Comparison of ENCODE assay signal across 17 mouse cellular contexts in the genomic region with DNA sequence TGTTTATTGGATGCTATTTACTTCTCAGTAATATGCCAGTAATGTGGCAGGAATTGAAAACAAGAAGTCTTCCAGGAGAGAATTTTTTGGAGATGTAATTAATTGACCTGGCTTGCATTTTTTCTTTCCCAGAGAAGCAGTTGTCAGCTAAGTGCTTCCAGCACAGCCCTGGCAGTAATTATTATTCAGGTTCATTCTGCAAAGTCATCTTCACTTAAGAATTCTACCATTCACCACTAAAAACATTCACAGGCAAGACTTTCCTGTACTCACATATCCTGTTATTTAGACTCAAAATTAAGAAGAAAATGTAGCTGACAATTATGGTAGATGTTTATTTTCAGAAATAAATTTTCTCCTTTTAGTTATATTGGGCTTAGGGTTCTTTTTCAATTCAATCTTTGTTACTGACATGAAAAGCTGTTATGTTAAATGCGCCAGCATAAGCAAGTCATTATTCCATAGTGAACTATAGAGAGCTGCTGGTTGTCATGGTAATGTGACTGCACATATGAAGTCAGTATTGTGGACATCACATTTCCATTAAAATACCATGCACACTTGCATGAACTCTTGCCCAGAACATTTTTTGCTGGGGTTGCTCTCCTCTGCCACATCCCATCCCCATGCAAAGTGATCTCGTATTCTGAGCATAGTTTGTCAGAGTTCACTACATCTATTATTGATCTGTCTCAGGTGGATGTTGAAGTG. TPM values are rescaled to one million over a fixed set of nuclear protein-coding genes. Genes with fewer than 3 reads are reported as not detected.
DNase-seq lines count a peak whose midpoint lies in the region; ATAC-seq and TF ChIP-seq lines count a peak whose summit lies in the region.
"Had no signal": no experiment of that assay in that cellular context is flagged by ENCODE, and none has a peak within 500 bp of the region (broad histone marks: within the 10 kb centered on the region; RNA-seq: fewer than 3 reads in every experiment).

No protein-coding gene starts in this region.

- H3K27ac ChIP-seq in forebrain, embryonic 11.5 days (ENCODE audit: low read depth, low read length) = no peak overlapping the region
- no peak overlapping the region for H3K27ac ChIP-seq in forebrain, embryonic 10.5 days
- peak overlapping the region; percentile 6; the same call in 1 of the 2 replicates for H3K27ac ChIP-seq in forebrain, postnatal 0 days (ENCODE audit: low read depth, low read length)
- peak overlapping the region; percentile 42; the same call in 1 of the 2 replicates for H3K27ac ChIP-seq in midbrain, embryonic 10.5 days (replicated peaks)
- no peak overlapping the region for H3K27ac ChIP-seq in liver, postnatal 0 days (ENCODE audit: low read depth)
- H3K27ac ChIP-seq: left cerebral cortex, adult 2 months; limb, embryonic 15.5 days; stomach, postnatal 0 days had no signal

- no peak overlapping the region for H3K4me3 ChIP-seq in forebrain, embryonic 11.5 days (ENCODE audit: low read depth, low read length)
- H3K4me3 ChIP-seq in forebrain, embryonic 10.5 days = no peak overlapping the region
- no peak overlapping the region for H3K4me3 ChIP-seq in forebrain, postnatal 0 days (ENCODE audit: low read depth, low read length)
- no peak overlapping the region for H3K4me3 ChIP-seq in midbrain, embryonic 10.5 days
- no peak overlapping the region for H3K4me3 ChIP-seq in liver, postnatal 0 days (ENCODE audit: low read depth, low read length)
- H3K4me3 ChIP-seq: erythroblast, embryonic 14.5 days; left cerebral cortex, adult 2 months; limb, embryonic 15.5 days had no signal

- no peak overlapping the region for H3K9ac ChIP-seq in forebrain, embryonic 11.5 days (ENCODE audit: low read length)
- H3K9ac ChIP-seq in forebrain, postnatal 0 days = no peak overlapping the region
- no peak overlapping the region for H3K9ac ChIP-seq in liver, postnatal 0 days (replicated peaks)
- H3K9ac ChIP-seq: limb, embryonic 15.5 days had no signal

- H3K27me3 ChIP-seq in forebrain, embryonic 11.5 days (ENCODE audit: control insufficient read depth, insufficient read depth, low read length) = no peaks in the 10 kb centered on the region
- no peaks in the 10 kb centered on the region for H3K27me3 ChIP-seq in forebrain, embryonic 10.5 days (ENCODE audit: poor library complexity, severe bottlenecking)
- H3K27me3 ChIP-seq in forebrain, postnatal 0 days (ENCODE audit: insufficient read depth, low read length) = no peaks in the 10 kb centered on the region
- H3K27me3 ChIP-seq in midbrain, embryonic 10.5 days (ENCODE audit: low read depth, poor library complexity, severe bottlenecking) = no peaks in the 10 kb centered on the region
- no peaks in the 10 kb centered on the region for H3K27me3 ChIP-seq in liver, postnatal 0 days (ENCODE audit: insufficient read depth, low read length)
- H3K27me3 ChIP-seq: limb, embryonic 15.5 days had no signal

- H3K36me3 ChIP-seq in forebrain, embryonic 11.5 days (ENCODE audit: control insufficient read depth, insufficient read depth, low read length) = no peaks in the 10 kb centered on the region
- H3K36me3 ChIP-seq in forebrain, embryonic 10.5 days (replicated peaks) = no peaks in the 10 kb centered on the region
- H3K36me3 ChIP-seq in forebrain, postnatal 0 days (ENCODE audit: insufficient read depth) = no peaks in the 10 kb centered on the region
- H3K36me3 ChIP-seq in midbrain, embryonic 10.5 days = no peaks in the 10 kb centered on the region
- no peaks in the 10 kb centered on the region for H3K36me3 ChIP-seq in liver, postnatal 0 days (replicated peaks; ENCODE audit: insufficient read depth, low read length)
- H3K36me3 ChIP-seq: limb, embryonic 15.5 days had no signal

- 56% methylated on average over 2 of the region's 2 CpGs for WGBS in forebrain, embryonic 11.5 days
- WGBS in forebrain, embryonic 10.5 days = 86% methylated on average over 2 of the region's 2 CpGs
- 15% methylated on average over 2 of the region's 2 CpGs for WGBS in forebrain, postnatal 0 days
- 66% methylated on average over 2 of the region's 2 CpGs for WGBS in midbrain, embryonic 10.5 days
- WGBS in liver, postnatal 0 days (ENCODE audit: insufficient replicate concordance) = 73% methylated on average over 2 of the region's 2 CpGs

- peak; percentile 77 for ATAC-seq in forebrain, embryonic 11.5 days (replicated peaks; ENCODE audit: low FRiP score)
- peak; percentile 95 for ATAC-seq in forebrain, postnatal 0 days
- no peak for ATAC-seq in granulocyte monocyte progenitor cell, adult 5-6 weeks (replicated peaks; ENCODE audit: poor library complexity, severe bottlenecking)
- ATAC-seq in liver, postnatal 0 days = no peak
- ATAC-seq: intestine, postnatal 0 days; lung, postnatal 0 days had no signal

- TF ChIP-seq EP300 in liver, postnatal 0 days (IDR thresholded peaks at IDR 0.05; ENCODE audit: low read depth) = no peak

- TF ChIP-seq CTCF in forebrain, postnatal 0 days (IDR thresholded peaks at IDR 0.05; ENCODE audit: low read depth) = no peak
- TF ChIP-seq CTCF in liver, postnatal 0 days (IDR thresholded peaks at IDR 0.05; ENCODE audit: low read depth) = no peak

- no peaks in the 10 kb centered on the region for H3K4me1 ChIP-seq in forebrain, embryonic 11.5 days (replicated peaks; ENCODE audit: control insufficient read depth, insufficient read depth, low read length)
- H3K4me1 ChIP-seq in forebrain, embryonic 10.5 days = peaks cover 9% of the 10 kb centered on the region; the same call in 1 of the 2 replicates
- H3K4me1 ChIP-seq in forebrain, postnatal 0 days (ENCODE audit: insufficient read depth) = 0 out of 2 replicates have a peak, but pooled peaks cover 4% of the 10 kb centered on the region
- peaks cover 11% of the 10 kb centered on the region for H3K4me1 ChIP-seq in midbrain, embryonic 10.5 days
- H3K4me1 ChIP-seq in liver, postnatal 0 days (ENCODE audit: insufficient read depth) = no peaks in the 10 kb centered on the region
- H3K4me1 ChIP-seq: limb, embryonic 15.5 days had no signal

- DNase-seq in forebrain, embryonic 11.5 days (ENCODE audit: low spot score) = no peak
- no peak for DNase-seq in forebrain, embryonic 10.5 days (ENCODE audit: extremely low spot score, low spot score)
- DNase-seq in forebrain, postnatal 0 days = peak; percentile 38
- DNase-seq in midbrain, embryonic 10.5 days (ENCODE audit: low spot score) = no peak
- DNase-seq in telencephalon, adult 2 months (ENCODE audit: low read depth, low spot score) = peak; percentile 4
- no peak for DNase-seq in frontal cortex, postnatal 10 days (ENCODE audit: low spot score in 2 of 2)
- no peak for DNase-seq in liver, postnatal 0 days
- DNase-seq: adrenal gland, postnatal 10 days; cerebellum, postnatal 36 days; kidney, postnatal 36 days had no signal

- H3K4me2 ChIP-seq in forebrain, embryonic 11.5 days (ENCODE audit: low read depth, low read length, severe bottlenecking) = no peak overlapping the region
- H3K4me2 ChIP-seq in forebrain, postnatal 0 days (ENCODE audit: low read depth) = no peak overlapping the region
- H3K4me2 ChIP-seq in liver, postnatal 0 days (ENCODE audit: low read depth, low read length) = no peak overlapping the region
- H3K4me2 ChIP-seq: limb, embryonic 15.5 days had no signal

- H3K9me3 ChIP-seq in forebrain, embryonic 11.5 days (ENCODE audit: control insufficient read depth, low read length) = no peaks in the 10 kb centered on the region
- H3K9me3 ChIP-seq in forebrain, embryonic 10.5 days = no peaks in the 10 kb centered on the region
- no peaks in the 10 kb centered on the region for H3K9me3 ChIP-seq in forebrain, postnatal 0 days (ENCODE audit: low read length)
- no peaks in the 10 kb centered on the region for H3K9me3 ChIP-seq in midbrain, embryonic 10.5 days (replicated peaks)
- H3K9me3 ChIP-seq in liver, postnatal 0 days (ENCODE audit: low read length) = no peaks in the 10 kb centered on the region
- H3K9me3 ChIP-seq: limb, embryonic 15.5 days had no signal

RNA-seq across cellular contexts. Expression of a gene that starts 59.3 kb away (rescaled TPM):
- 3.2 and 3.4 TPM in 2 replicates for polyA plus RNA-seq in forebrain, embryonic 11.5 days (2014; fragmentation: Nextera tagmentation; extraction: Ambion mirVana)
- 3.6 and 4.0 TPM in 2 replicates for polyA plus RNA-seq in forebrain, embryonic 10.5 days (2016; fragmentation: Nextera tagmentation; extraction: Ambion mirVana)
- total RNA-seq in forebrain, postnatal 0 days (2014; rRNA removed) = 1.5 and 1.6 TPM in 2 replicates
- polyA plus RNA-seq in forebrain, postnatal 0 days (2015; fragmentation: Nextera tagmentation; extraction: Ambion mirVana) = 0.89 and 1.1 TPM in 2 replicates
- 3.2 and 3.5 TPM in 2 replicates for polyA plus RNA-seq in midbrain, embryonic 10.5 days (2016; fragmentation: Nextera tagmentation; extraction: Ambion mirVana)
- not detected in 2 replicates for total RNA-seq in granulocyte monocyte progenitor cell, adult 5-6 weeks (2014; fragmentation: Nextera tagmentation)
- not detected in 2 replicates for total RNA-seq in granulocyte monocyte progenitor cell, adult 5-6 weeks (2017)
- polyA plus RNA-seq in liver, postnatal 0 days (2015; fragmentation: Nextera tagmentation; extraction: Ambion mirVana) = 0.04 and 0.07 TPM in 2 replicates
- polyA plus RNA-seq: erythroblast, embryonic 14.5 days had no signal

Comparison
In these comparisons a context has a peak if more than half of its experiments do, and no peak if none do; other contexts are left out.
1. DNase-seq: peak in forebrain, postnatal 0 days (single experiment) and telencephalon, adult 2 months (single experiment); none in forebrain, embryonic 11.5 days (single experiment), forebrain, embryonic 10.5 days (single experiment), midbrain, embryonic 10.5 days (single experiment), frontal cortex, postnatal 10 days (0 of 2) and liver, postnatal 0 days (single experiment).
2. H3K27ac ChIP-seq: peak in forebrain, postnatal 0 days (single experiment) and midbrain, embryonic 10.5 days (single experiment); none in forebrain, embryonic 11.5 days (single experiment), forebrain, embryonic 10.5 days (single experiment) and liver, postnatal 0 days (single experiment).
3. ATAC-seq: peak in forebrain, embryonic 11.5 days (single experiment) and forebrain, postnatal 0 days (single experiment); none in granulocyte monocyte progenitor cell, adult 5-6 weeks (single experiment) and liver, postnatal 0 days (single experiment).